Mouse (Mus musculus) intestine, postnatal 0 days (tissue): ENCODE data around the gene Gm38100. TPM values are rescaled to one million over a fixed set of nuclear protein-coding genes. Genes with fewer than 3 reads are reported as not detected.

ENCODE experiments used
- ATAC-seq: fragments of 200-750 bp; cut with Nextera tagmentation; 2 replicates; pipeline ENCODE4 v1.8.0; 2017; ENCODE audit warnings: mild to moderate bottlenecking, moderate TSS enrichment, moderate library complexity
- H3K27ac ChIP-seq: fragments of 300-500 bp; sonication (generic); 2 replicates; pipeline ENCODE4 v1.5.1; 2014; ENCODE audit warnings: mild to moderate bottlenecking, low read depth, low read length, moderate library complexity
- H3K27me3 ChIP-seq: fragments of 300-500 bp; sonication (generic); replicated peaks from 2 replicates; pipeline ENCODE4 v1.6.1; 2014; ENCODE audit warnings: low read length, mixed read lengths; ENCODE audit not compliant: control insufficient read depth, insufficient read depth
- H3K36me3 ChIP-seq: fragments of 300-500 bp; sonication (generic); 2 replicates; pipeline ENCODE4 v1.6.1; 2014; ENCODE audit warnings: mild to moderate bottlenecking, moderate library complexity; ENCODE audit not compliant: control insufficient read depth, insufficient read depth
- H3K4me1 ChIP-seq: fragments of 300-500 bp; sonication (generic); replicated peaks from 2 replicates; pipeline ENCODE4 v1.6.1; 2014; ENCODE audit warnings: antibody characterized with exemption, low read length, mixed read lengths; ENCODE audit not compliant: control insufficient read depth, insufficient read depth
- H3K4me2 ChIP-seq: fragments of 300-500 bp; sonication (generic); replicated peaks from 2 replicates; pipeline ENCODE4 v1.6.1; 2014; ENCODE audit warnings: low read depth, mild to moderate bottlenecking, moderate library complexity
- H3K4me3 ChIP-seq: fragments of 300-500 bp; sonication (generic); 2 replicates; pipeline ENCODE4 v1.5.1; 2014; ENCODE audit warnings: low read depth, low read length
- H3K9ac ChIP-seq: fragments of 300-500 bp; sonication (generic); 2 replicates; pipeline ENCODE4 v1.6.1; 2014; ENCODE audit warnings: mild to moderate bottlenecking, low read depth, low read length
- H3K9me3 ChIP-seq: fragments of 300-500 bp; sonication (generic); 2 replicates; pipeline ENCODE4 v1.6.1; 2016; ENCODE audit warnings: mixed run types; ENCODE audit not compliant: control insufficient read depth
- CTCF ChIP-seq: sonication (generic); IDR thresholded peaks from 2 replicates; pipeline ENCODE4 v1.5.1; 2016; ENCODE audit warnings: low read depth, mild to moderate bottlenecking, control low read depth, antibody characterized with exemption, moderate library complexity
- WGBS: fragments of 180-500 bp; shearing (Covaris S2); extraction: QIAGEN DNeasy Blood & Tissue Kit; methylation state at CpG from one replicate; pipeline ENCODE4 v1.1.7; 2014; 5-methylcytosine and 5-hydroxymethylcytosine counted together
- polyA plus RNA-seq: library from polyadenylated mRNA; unstranded; fragments of >200 nt; fragmentation: Nextera tagmentation; extraction: Ambion mirVana; gene quantifications from 2 replicates; pipeline ENCODE4 v1.2.1, GENCODE M21; 2015

The Gm38100 gene
- polyA plus RNA-seq, 1 experiment from 2014 or later = not detected

GRCm38 (mm10) chr1:175893726-175894125 is 26.4 kb upstream of the Gm38100 start:
- ATAC-seq = no peak
- H3K9me3 ChIP-seq = no peaks in the 10 kb centered on the region
- no peaks in the 10 kb centered on the region for H3K4me1 ChIP-seq
- H3K36me3 ChIP-seq = peaks cover 22% of the 10 kb centered on the region; the same call in 1 of the 2 replicates
- H3K27me3 ChIP-seq = no peaks in the 10 kb centered on the region
- H3K4me2 ChIP-seq = no peak overlapping the region
- H3K4me3 ChIP-seq = no peak overlapping the region
- H3K27ac ChIP-seq = no peak overlapping the region
- 89% methylated on average over 12 of the region's 12 CpGs for WGBS
- H3K9ac ChIP-seq = no peak overlapping the region
- TF ChIP-seq CTCF = no peak

GRCm38 (mm10) chr1:175911207-175911606 is 8.9 kb upstream of the Gm38100 start:
- no peak for TF ChIP-seq CTCF
- Histone ChIP-seq H3K27me3 (no peaks in the 10 kb centered on the region), H3K4me3 (no peak overlapping the region), H3K27ac (no peak overlapping the region), H3K4me1 (no peaks in the 10 kb centered on the region), H3K9ac (no peak overlapping the region), H3K36me3 (peaks cover 5% of the 10 kb centered on the region; the same call in 1 of the 2 replicates), H3K9me3 (no peaks in the 10 kb centered on the region), H3K4me2 (no peak overlapping the region)
- ATAC-seq = no peak
- WGBS = 91% methylated on average over 2 of the region's 2 CpGs

GRCm38 (mm10) chr1:175912038-175912437 is 8.1 kb upstream of the Gm38100 start:
- Histone ChIP-seq H3K4me3 (no peak overlapping the region), H3K9me3 (no peaks in the 10 kb centered on the region), H3K4me2 (no peak overlapping the region), H3K27me3 (no peaks in the 10 kb centered on the region), H3K27ac (no peak overlapping the region), H3K9ac (no peak overlapping the region), H3K4me1 (no peaks in the 10 kb centered on the region), H3K36me3 (peaks cover 5% of the 10 kb centered on the region; the same call in 1 of the 2 replicates)
- 71% methylated on average over 3 of the region's 3 CpGs for whole genome bisulfite sequencing
- ATAC-seq = no peak
- no peak for TF ChIP-seq CTCF

GRCm38 (mm10) chr1:175913728-175914303 is 6.3 kb upstream of the Gm38100 start:
- Histone ChIP-seq H3K4me2 (no peak overlapping the region), H3K36me3 (peaks cover 2% of the 10 kb centered on the region; the same call in 1 of the 2 replicates), H3K27ac (no peak overlapping the region), H3K27me3 (no peaks in the 10 kb centered on the region), H3K4me1 (no peaks in the 10 kb centered on the region), H3K4me3 (no peak overlapping the region), H3K9ac (no peak overlapping the region), H3K9me3 (no peaks in the 10 kb centered on the region)
- 40% methylated on average over 5 of the region's 5 CpGs for WGBS
- TF ChIP-seq CTCF = no peak
- ATAC-seq = no peak

GRCm38 (mm10) chr1:175921091-175921490 is 962 bp downstream of the Gm38100 start:
- 89% methylated on average over 8 of the region's 8 CpGs for WGBS
- TF ChIP-seq CTCF = no peak
- H3K27ac ChIP-seq = no peak overlapping the region
- no peaks in the 10 kb centered on the region for H3K36me3 ChIP-seq
- no peaks in the 10 kb centered on the region for H3K9me3 ChIP-seq
- no peaks in the 10 kb centered on the region for H3K27me3 ChIP-seq
- H3K4me3 ChIP-seq = no peak overlapping the region
- H3K9ac ChIP-seq = no peak overlapping the region
- ATAC-seq = no peak
- H3K4me2 ChIP-seq = no peak overlapping the region
- no peaks in the 10 kb centered on the region for H3K4me1 ChIP-seq

- no peaks in the 10 kb centered on the region for H3K27me3 ChIP-seq
- no peak for ATAC-seq
- whole genome bisulfite sequencing = 43% methylated on average over 7 of the region's 7 CpGs
- no peak overlapping the region for H3K9ac ChIP-seq
- TF ChIP-seq CTCF = peak; percentile 87
- no peaks in the 10 kb centered on the region for H3K4me1 ChIP-seq
- no peak overlapping the region for H3K27ac ChIP-seq
- H3K4me3 ChIP-seq = no peak overlapping the region
- H3K36me3 ChIP-seq = no peaks in the 10 kb centered on the region
- H3K9me3 ChIP-seq = no peaks in the 10 kb centered on the region
- H3K4me2 ChIP-seq = no peak overlapping the region
Measured at GRCm38 (mm10) chr1:175923848-175924787, 4.0 kb downstream of the Gm38100 start.
